Mouse (Mus musculus) naive thymus-derived CD4-positive, alpha-beta T cell, adult 2 months (primary cell): ENCODE data around the gene Rab20.

Source experiments
- DNase-seq: peaks from one replicate; pipeline ENCODE4 v3.0.0-alpha.2; 2011; ENCODE audit warnings: low read depth

Gene Rab20

GRCm38 (mm10) chr8:11452974-11453373 is 25.5 kb downstream of the Rab20 start:
- DNase-seq: no peak

- peak; percentile 30 for DNase-seq
Measured at GRCm38 (mm10) chr8:11452559-11452958, 26.0 kb downstream of the Rab20 start.

- no peak for DNase-seq
Measured at GRCm38 (mm10) chr8:11452152-11452551, 26.4 kb downstream of the Rab20 start.

- peak; percentile 45 for DNase-seq
Measured at GRCm38 (mm10) chr8:11450184-11451113, 28.1 kb downstream of the Rab20 start.

- DNase-seq: no peak
Measured at GRCm38 (mm10) chr8:11447910-11448570, 30.5 kb downstream of the Rab20 start.

- no peak for DNase-seq
Measured at GRCm38 (mm10) chr8:11445790-11446189, 32.7 kb downstream of the Rab20 start.

GRCm38 (mm10) chr8:11444216-11444615 is 34.3 kb downstream of the Rab20 start:
- DNase-seq: no peak

GRCm38 (mm10) chr8:11443611-11444010 is 34.9 kb downstream of the Rab20 start:
- no peak for DNase-seq

- DNase-seq: no peak
Measured at GRCm38 (mm10) chr8:11441291-11441690, 37.2 kb downstream of the Rab20 start.

GRCm38 (mm10) chr8:11437862-11438261 is 40.6 kb downstream of the Rab20 start:
- no peak for DNase-seq

- peak; percentile 37 for DNase-seq
Measured at GRCm38 (mm10) chr8:11430688-11431087, 47.8 kb downstream of the Rab20 start.

- DNase-seq: peak; percentile 15
Measured at GRCm38 (mm10) chr8:11423091-11423490, 55.4 kb downstream of the Rab20 start.

- DNase-seq: no peak
Measured at GRCm38 (mm10) chr8:11421968-11422367, 56.5 kb downstream of the Rab20 start.

- DNase-seq: peak; percentile 62
Measured at GRCm38 (mm10) chr8:11421105-11421504, 57.4 kb downstream of the Rab20 start.

- DNase-seq: peak; percentile 73
Measured at GRCm38 (mm10) chr8:11419645-11420044, 58.9 kb downstream of the Rab20 start.

- no peak for DNase-seq
Measured at GRCm38 (mm10) chr8:11419232-11419631, 59.3 kb downstream of the Rab20 start.

- no peak for DNase-seq
Measured at GRCm38 (mm10) chr8:11417762-11418161, 60.7 kb downstream of the Rab20 start.

- DNase-seq: peak; percentile 23
Measured at GRCm38 (mm10) chr8:11415089-11415488, 63.4 kb downstream of the Rab20 start.

GRCm38 (mm10) chr8:11414304-11414703 is 64.2 kb downstream of the Rab20 start:
- no peak for DNase-seq

GRCm38 (mm10) chr8:11412450-11412849 is 66.1 kb downstream of the Rab20 start:
- no peak for DNase-seq

GRCm38 (mm10) chr8:11411504-11412124 is 66.9 kb downstream of the Rab20 start:
- DNase-seq: no peak

GRCm38 (mm10) chr8:11405722-11406481 is 72.6 kb downstream of the Rab20 start:
- DNase-seq: no peak
